Mouse (Mus musculus) hindbrain, embryonic 16.5 days (tissue): ENCODE results near the gene Map2k6. TPM values are rescaled to one million over a fixed set of nuclear protein-coding genes. Genes with fewer than 3 reads are reported as not detected.

Experiments
- ATAC-seq: fragments of 200-750 bp; cut with Nextera tagmentation; 2 replicates; pipeline ENCODE4 v1.8.0; 2017; ENCODE audit warnings: moderate TSS enrichment, moderate library complexity
- H3K27ac ChIP-seq: fragments of 300-500 bp; sonication (generic); 2 replicates; pipeline ENCODE4 v1.5.1; 2014; ENCODE audit warnings: low read depth, mild to moderate bottlenecking, control low read depth, low read length, moderate library complexity
- H3K27me3 ChIP-seq: fragments of 300-500 bp; sonication (generic); replicated peaks from 2 replicates; pipeline ENCODE4 v1.6.1; 2014; ENCODE audit warnings: low read length; ENCODE audit not compliant: control insufficient read depth, insufficient read depth
- H3K36me3 ChIP-seq: fragments of 300-500 bp; sonication (generic); 2 replicates; pipeline ENCODE4 v1.6.1; 2014; ENCODE audit warnings: mild to moderate bottlenecking, low read length, moderate library complexity, mixed read lengths; ENCODE audit not compliant: control insufficient read depth, insufficient read depth
- H3K4me1 ChIP-seq: fragments of 300-500 bp; sonication (generic); 2 replicates; pipeline ENCODE4 v1.6.1; 2014; ENCODE audit warnings: low read depth, low read length; ENCODE audit not compliant: control insufficient read depth, insufficient read depth
- H3K4me2 ChIP-seq: fragments of 300-500 bp; sonication (generic); 2 replicates; pipeline ENCODE4 v1.6.1; 2014; ENCODE audit warnings: mild to moderate bottlenecking, low read length, control low read depth, moderate library complexity
- H3K4me3 ChIP-seq: fragments of 300-500 bp; sonication (generic); 2 replicates; pipeline ENCODE4 v1.5.1; 2014; ENCODE audit warnings: mild to moderate bottlenecking, low read length, control low read depth, moderate library complexity
- H3K9ac ChIP-seq: fragments of 300-500 bp; sonication (generic); 2 replicates; pipeline ENCODE4 v1.6.1; 2014; ENCODE audit warnings: low read depth, mild to moderate bottlenecking, control low read depth, low read length, moderate library complexity
- H3K9me3 ChIP-seq: fragments of 300-500 bp; sonication (generic); 2 replicates; pipeline ENCODE4 v1.6.1; 2014; ENCODE audit warnings: mild to moderate bottlenecking, low read length, moderate library complexity; ENCODE audit not compliant: control insufficient read depth
- WGBS: fragments of 180-500 bp; shearing (Covaris S2); extraction: QIAGEN DNeasy Blood & Tissue Kit; methylation state at CpG from one replicate; pipeline ENCODE4 v1.1.7; 2014; 5-methylcytosine and 5-hydroxymethylcytosine counted together
- polyA plus RNA-seq: library from polyadenylated mRNA; unstranded; fragments of >200 nt; fragmentation: Nextera tagmentation; extraction: Ambion mirVana; gene quantifications from 2 replicates; pipeline ENCODE4 v1.2.1, GENCODE M21; 2015

Map2k6 gene
- polyA plus RNA-seq, 1 experiment from 2014 or later = 24.4 TPM

GRCm38 (mm10) chr11:110453445-110454154, 54.7 kb downstream of the Map2k6 start:
- H3K36me3 ChIP-seq = no peaks in the 10 kb centered on the region
- H3K9ac ChIP-seq = no peak overlapping the region
- H3K27ac ChIP-seq = no peak overlapping the region
- H3K4me2 ChIP-seq = no peak overlapping the region
- peaks cover 17% of the 10 kb centered on the region for H3K4me1 ChIP-seq
- no peak overlapping the region for H3K4me3 ChIP-seq
- WGBS = over 99% methylated on average over 5 of the region's 5 CpGs
- H3K27me3 ChIP-seq = no peaks in the 10 kb centered on the region
- H3K9me3 ChIP-seq = no peaks in the 10 kb centered on the region
- no peak for ATAC-seq

GRCm38 (mm10) chr11:110457441-110457912, 58.6 kb downstream of the Map2k6 start:
- no peaks in the 10 kb centered on the region for H3K36me3 ChIP-seq
- no peaks in the 10 kb centered on the region for H3K27me3 ChIP-seq
- H3K9me3 ChIP-seq = no peaks in the 10 kb centered on the region
- no peak overlapping the region for H3K27ac ChIP-seq
- no peak overlapping the region for H3K4me2 ChIP-seq
- H3K4me1 ChIP-seq = 0 out of 2 replicates have a peak, but pooled peaks cover 2% of the 10 kb centered on the region
- WGBS = 75% methylated on average over 7 of the region's 7 CpGs
- ATAC-seq = no peak
- no peak overlapping the region for H3K9ac ChIP-seq
- H3K4me3 ChIP-seq = no peak overlapping the region

GRCm38 (mm10) chr11:110460480-110460879, 61.6 kb downstream of the Map2k6 start:
- Histone ChIP-seq H3K9me3 (no peaks in the 10 kb centered on the region), H3K4me1 (0 out of 2 replicates have a peak, but pooled peaks cover 2% of the 10 kb centered on the region), H3K9ac (no peak overlapping the region), H3K36me3 (no peaks in the 10 kb centered on the region), H3K4me2 (no peak overlapping the region), H3K27me3 (no peaks in the 10 kb centered on the region), H3K4me3 (no peak overlapping the region), H3K27ac (no peak overlapping the region)
- WGBS = 51% methylated on average over 2 of the region's 2 CpGs
- ATAC-seq = no peak

- no peak for ATAC-seq
- Histone ChIP-seq H3K9me3 (no peaks in the 10 kb centered on the region), H3K4me3 (no peak overlapping the region), H3K9ac (no peak overlapping the region), H3K4me1 (0 out of 2 replicates have a peak, but pooled peaks cover 2% of the 10 kb centered on the region), H3K27me3 (no peaks in the 10 kb centered on the region), H3K36me3 (no peaks in the 10 kb centered on the region), H3K4me2 (no peak overlapping the region), H3K27ac (no peak overlapping the region)
- WGBS = 95% methylated on average over 17 of the region's 17 CpGs
Observed at GRCm38 (mm10) chr11:110461560-110462331, 62.8 kb downstream of the Map2k6 start.

- no peaks in the 10 kb centered on the region for H3K27me3 ChIP-seq
- H3K4me3 ChIP-seq = no peak overlapping the region
- 78% methylated on average over 8 of the region's 8 CpGs for WGBS
- no peak overlapping the region for H3K4me2 ChIP-seq
- no peak overlapping the region for H3K9ac ChIP-seq
- H3K36me3 ChIP-seq = no peaks in the 10 kb centered on the region
- no peak overlapping the region for H3K27ac ChIP-seq
- no peaks in the 10 kb centered on the region for H3K9me3 ChIP-seq
- H3K4me1 ChIP-seq = 0 out of 2 replicates have a peak, but pooled peaks cover 2% of the 10 kb centered on the region
- ATAC-seq = no peak
Observed at GRCm38 (mm10) chr11:110462975-110463578, 64.2 kb downstream of the Map2k6 start.

- Histone ChIP-seq H3K27me3 (no peaks in the 10 kb centered on the region), H3K4me3 (no peak overlapping the region), H3K4me2 (no peak overlapping the region), H3K27ac (no peak overlapping the region), H3K9me3 (no peaks in the 10 kb centered on the region), H3K4me1 (0 out of 2 replicates have a peak, but pooled peaks cover 2% of the 10 kb centered on the region), H3K36me3 (no peaks in the 10 kb centered on the region), H3K9ac (no peak overlapping the region)
- 43% methylated on average over 9 of the region's 9 CpGs for WGBS
- ATAC-seq = no peak
Observed at GRCm38 (mm10) chr11:110463801-110464200, 64.9 kb downstream of the Map2k6 start.

GRCm38 (mm10) chr11:110469054-110469453, 70.1 kb downstream of the Map2k6 start:
- H3K4me3 ChIP-seq = no peak overlapping the region
- H3K27me3 ChIP-seq = no peaks in the 10 kb centered on the region
- H3K36me3 ChIP-seq = no peaks in the 10 kb centered on the region
- no peaks in the 10 kb centered on the region for H3K9me3 ChIP-seq
- no peak overlapping the region for H3K9ac ChIP-seq
- ATAC-seq = no peak
- 89% methylated on average over 2 of the region's 2 CpGs for WGBS
- H3K4me2 ChIP-seq = no peak overlapping the region
- no peak overlapping the region for H3K27ac ChIP-seq
- H3K4me1 ChIP-seq = no peaks in the 10 kb centered on the region

- Histone ChIP-seq H3K4me2 (no peak overlapping the region), H3K27me3 (no peaks in the 10 kb centered on the region), H3K4me3 (no peak overlapping the region), H3K4me1 (no peaks in the 10 kb centered on the region), H3K9ac (no peak overlapping the region), H3K36me3 (no peaks in the 10 kb centered on the region), H3K9me3 (no peaks in the 10 kb centered on the region), H3K27ac (no peak overlapping the region)
- 89% methylated on average over 8 of the region's 8 CpGs for WGBS
- ATAC-seq = no peak
Observed at GRCm38 (mm10) chr11:110470561-110471273, 71.8 kb downstream of the Map2k6 start.
